In genomic region chr8:81847929-81848328, GRCm38 (mm10) we compare ENCODE assay signal across 29 mouse cellular contexts.
"Had no signal": no experiment of that assay in that cellular context is flagged by ENCODE, and none has a peak within 500 bp of the region (broad histone marks: within the 10 kb centered on the region; RNA-seq: fewer than 3 reads in every experiment).

No protein-coding gene starts in this region.

- H3K4me3 ChIP-seq: left cerebral cortex, adult 2 months; limb, embryonic 10.5 days; limb, embryonic 12.5 days; limb, embryonic 13.5 days; limb, embryonic 15.5 days; liver, embryonic 12.5 days; liver, embryonic 13.5 days; liver, embryonic 15.5 days; lung, embryonic 15.5 days; megakaryocyte, embryonic 14.5 days; midbrain, embryonic 10.5 days; midbrain, embryonic 12.5 days; midbrain, embryonic 13.5 days; midbrain, embryonic 15.5 days; neural tube, embryonic 12.5 days had no signal

- H3K36me3 ChIP-seq: limb, embryonic 10.5 days; limb, embryonic 12.5 days; limb, embryonic 13.5 days; limb, embryonic 15.5 days; liver, embryonic 12.5 days; liver, embryonic 13.5 days; liver, embryonic 15.5 days; lung, embryonic 15.5 days; midbrain, embryonic 10.5 days; midbrain, embryonic 12.5 days; midbrain, embryonic 13.5 days; midbrain, embryonic 15.5 days; neural tube, embryonic 12.5 days had no signal

- DNase-seq: left cerebral cortex, postnatal 4 days; liver; liver, embryonic 13.5 days; liver, postnatal 0 days; lung, adult 18-20 months; lung, adult 2 months; lung, embryonic 14.5 days; lung, postnatal 14 days; lung, postnatal 36 days; lung, postnatal 4 days; midbrain, embryonic 14.5 days had no signal

- ATAC-seq: liver, embryonic 12.5 days; liver, postnatal 0 days; lung, postnatal 0 days; midbrain, embryonic 13.5 days; midbrain, embryonic 15.5 days; midbrain, embryonic 16.5 days had no signal

- H3K4me2 ChIP-seq: limb, embryonic 12.5 days; limb, embryonic 13.5 days; limb, embryonic 15.5 days; liver, embryonic 11.5 days; liver, embryonic 12.5 days; liver, embryonic 13.5 days; liver, embryonic 15.5 days; lung, embryonic 14.5 days; lung, embryonic 15.5 days; midbrain, embryonic 11.5 days; midbrain, embryonic 12.5 days; midbrain, embryonic 13.5 days; midbrain, embryonic 15.5 days; neural tube, embryonic 12.5 days had no signal

- H3K27me3 ChIP-seq: limb, embryonic 12.5 days; limb, embryonic 13.5 days; limb, embryonic 15.5 days; liver, embryonic 12.5 days; liver, embryonic 13.5 days; liver, embryonic 15.5 days; lung, embryonic 15.5 days; megakaryocyte, embryonic 14.5 days; midbrain, embryonic 12.5 days; midbrain, embryonic 13.5 days; midbrain, embryonic 15.5 days; neural tube, embryonic 12.5 days had no signal
